Mouse (Mus musculus): ENCODE measurements around the gene Nradd.

Nradd gene

GRCm38 (mm10) chr9:110611471-110611870, 12.8 kb downstream of the Nradd start:
- DNase-seq (ENCODE audit: low read depth) = peak; percentile 46

- no peak for DNase-seq (ENCODE audit: low read depth)
These were observed 40.7 kb downstream of the Nradd start for GRCm38 (mm10) chr9:110583521-110583920.

- no peak for DNase-seq (ENCODE audit: low read depth)
These were observed 42.1 kb downstream of the Nradd start for GRCm38 (mm10) chr9:110582161-110582560.
